Mouse (Mus musculus) cerebellum, adult 11-12 months (tissue): ENCODE data around the gene Tatdn2.
"Not testable (repeated sequence)": the region's sequence is repeated elsewhere in the genome, so short reads cannot be mapped to it uniquely, and the experiment has no call there.

Source experiments
- DNase-seq: peaks from one replicate; pipeline ENCODE4 v3.0.0; 2022

Tatdn2 gene

GRCm38 (mm10) chr6:113696582-113697221, at the start of gene Tatdn2:
Tatdn2 (plus strand) TSS chr6:113697050.
- DNase-seq, result peak; percentile 98

- no peak for DNase-seq
These were observed 47.3 kb upstream of the Tatdn2 start for GRCm38 (mm10) chr6:113649346-113650196.

GRCm38 (mm10) chr6:113650197-113650640, 46.6 kb upstream of the Tatdn2 start:
- DNase-seq, result no peak

- no peak for DNase-seq
These were observed 45.2 kb upstream of the Tatdn2 start for GRCm38 (mm10) chr6:113651626-113652025.

GRCm38 (mm10) chr6:113653551-113653950, 43.3 kb upstream of the Tatdn2 start:
- no peak for DNase-seq

- no peak for DNase-seq
These were observed 42.7 kb upstream of the Tatdn2 start for GRCm38 (mm10) chr6:113654102-113654501.

GRCm38 (mm10) chr6:113654753-113655397, 42.0 kb upstream of the Tatdn2 start:
- no peak for DNase-seq

- DNase-seq, result no peak
These were observed 41.4 kb upstream of the Tatdn2 start for GRCm38 (mm10) chr6:113655475-113655874.

GRCm38 (mm10) chr6:113656847-113657246, 40.0 kb upstream of the Tatdn2 start:
- DNase-seq, result no peak

GRCm38 (mm10) chr6:113658226-113658625, 38.6 kb upstream of the Tatdn2 start:
- DNase-seq, result no peak

- DNase-seq, result no peak
These were observed 37.0 kb upstream of the Tatdn2 start for GRCm38 (mm10) chr6:113659648-113660491.

GRCm38 (mm10) chr6:113660492-113661352, 36.1 kb upstream of the Tatdn2 start:
- DNase-seq, result no peak

GRCm38 (mm10) chr6:113661353-113662241, 35.3 kb upstream of the Tatdn2 start:
- DNase-seq, result no peak

GRCm38 (mm10) chr6:113662964-113663700, 33.7 kb upstream of the Tatdn2 start:
- DNase-seq, result no peak

GRCm38 (mm10) chr6:113664305-113664704, 32.5 kb upstream of the Tatdn2 start:
- DNase-seq, result no peak

- no peak for DNase-seq
These were observed 29.2 kb upstream of the Tatdn2 start for GRCm38 (mm10) chr6:113667611-113668122.

- no peak for DNase-seq
These were observed 28.3 kb upstream of the Tatdn2 start for GRCm38 (mm10) chr6:113668287-113669154.

- no peak for DNase-seq
These were observed 27.0 kb upstream of the Tatdn2 start for GRCm38 (mm10) chr6:113669821-113670220.

GRCm38 (mm10) chr6:113672029-113672428, 24.8 kb upstream of the Tatdn2 start:
- DNase-seq, result not testable (repeated sequence)
